In the genomic region with DNA sequence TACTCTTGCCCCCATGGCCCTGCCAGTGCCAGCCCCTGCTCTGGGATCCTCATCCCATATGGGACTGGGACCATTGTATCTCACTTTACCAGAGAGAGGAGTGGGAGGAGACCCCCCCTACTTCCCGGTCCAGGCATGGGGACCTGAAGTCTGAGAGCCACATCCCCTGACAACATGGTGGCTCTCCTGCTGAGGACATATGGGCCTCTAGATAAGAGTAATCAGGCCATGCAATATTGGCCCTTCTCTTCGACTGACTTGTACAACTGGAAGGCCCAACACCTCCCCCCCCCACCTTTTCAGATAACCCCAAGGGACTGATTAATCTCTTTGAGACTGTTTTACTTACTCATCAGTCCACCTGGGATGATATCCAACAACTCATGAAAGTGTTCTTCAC, we compare ENCODE assay signal across 23 mouse cellular contexts. TPM values are rescaled to one million over a fixed set of nuclear protein-coding genes. Genes with fewer than 3 reads are reported as not detected.
"Had no signal": no experiment of that assay in that cellular context is flagged by ENCODE, and none has a peak within 500 bp of the region (broad histone marks: within the 10 kb centered on the region; RNA-seq: fewer than 3 reads in every experiment).

No protein-coding gene starts in this region.

- H3K27me3 ChIP-seq: kidney, embryonic 15.5 days; lung, embryonic 15.5 days; megakaryocyte, embryonic 14.5 days; midbrain, embryonic 13.5 days; neural tube, embryonic 13.5 days; stomach, embryonic 15.5 days had no signal

- H3K9ac ChIP-seq: kidney, embryonic 15.5 days; lung, embryonic 15.5 days; midbrain, embryonic 13.5 days; neural tube, embryonic 13.5 days; stomach, embryonic 15.5 days had no signal

- H3K4me2 ChIP-seq: kidney, embryonic 15.5 days; lung, embryonic 15.5 days; midbrain, embryonic 13.5 days; neural tube, embryonic 13.5 days; stomach, embryonic 15.5 days had no signal

- H3K4me1 ChIP-seq: kidney, embryonic 15.5 days; lung, embryonic 15.5 days; megakaryocyte, embryonic 14.5 days; midbrain, embryonic 13.5 days; neural tube, embryonic 13.5 days; stomach, embryonic 15.5 days had no signal

- H3K9me3 ChIP-seq: stomach, embryonic 15.5 days had no signal

- H3K36me3 ChIP-seq: kidney, embryonic 15.5 days; lung, embryonic 15.5 days; midbrain, embryonic 13.5 days; neural tube, embryonic 13.5 days; stomach, embryonic 15.5 days had no signal

- H3K4me3 ChIP-seq: kidney, embryonic 15.5 days; lung, embryonic 15.5 days; megakaryocyte, embryonic 14.5 days; midbrain, embryonic 13.5 days; myocyte; neural tube, embryonic 13.5 days; stomach, embryonic 15.5 days had no signal

- ATAC-seq: intestine, postnatal 0 days; midbrain, embryonic 13.5 days; midbrain, embryonic 16.5 days had no signal

- H3K27ac ChIP-seq: kidney, embryonic 15.5 days; lung, embryonic 15.5 days; midbrain, embryonic 13.5 days; neural tube, embryonic 13.5 days; stomach, embryonic 15.5 days had no signal

- DNase-seq: kidney, adult 8-10 months; kidney, postnatal 10 days; kidney, postnatal 36 days; lung, adult 18-20 months; lung, postnatal 10 days; lung, postnatal 36 days; retina, postnatal 1 day; right cerebral cortex, postnatal 25 days; spleen, adult 18-20 months; thymus, postnatal 25 days had no signal

RNA-seq across cellular contexts. Expression of gene 4930512M02Rik, which starts 18.4 kb away (rescaled TPM):
- polyA plus RNA-seq: intestine, embryonic 14.5 days; intestine, postnatal 0 days; kidney, embryonic 15.5 days; limb, embryonic 11.5 days; limb, embryonic 14.5 days; lung, embryonic 15.5 days; midbrain, embryonic 13.5 days; midbrain, embryonic 16.5 days; myocyte; neural tube, embryonic 13.5 days; stomach, embryonic 15.5 days; thymus, postnatal 0 days had no signal
